Mouse (Mus musculus) bone marrow macrophage, adult 2 months (primary cell): ENCODE measurements around the gene Pbld1.

Experiments used
- CTCF ChIP-seq: IDR thresholded peaks from 2 replicates; pipeline ENCODE4 v1.5.1; 2012; ENCODE audit warnings: low read depth, mild to moderate bottlenecking, low read length, moderate library complexity
- POLR2A ChIP-seq: IDR thresholded peaks from 2 replicates; pipeline ENCODE4 v1.6.1; 2012; ENCODE audit warnings: mild to moderate bottlenecking, low read depth, low read length, borderline replicate concordance

- TF ChIP-seq CTCF, result no peak
- TF ChIP-seq POLR2A, result no peak
These were observed 26.3 kb downstream of the Pbld1 start for GRCm38 (mm10) chr10:63086304-63086703.
